Mouse (Mus musculus): ENCODE results near the gene Cltc. TPM values are rescaled to one million over a fixed set of nuclear protein-coding genes. Genes with fewer than 3 reads are reported as not detected.

The Cltc gene
- polyA plus RNA-seq, 1 experiment = 158 TPM

GRCm38 (mm10) chr11:86681423-86681822, 75.9 kb downstream of the Cltc start:
- Histone ChIP-seq H3K4me3 (ENCODE audit: insufficient read depth, low read depth, low read length) (no peak overlapping the region), H3K27ac (ENCODE audit: insufficient read depth, low read depth, low read length) (no peak overlapping the region), H3K4me1 (ENCODE audit: control insufficient read depth, insufficient read depth, low read length) (peaks cover 4% of the 10 kb centered on the region; the same call in 1 of the 2 replicates)
- TF ChIP-seq POLR2A (IDR thresholded peaks at IDR 0.05; ENCODE audit: insufficient read depth, low read depth, low read length) (no peak), CTCF (IDR thresholded peaks at IDR 0.05; ENCODE audit: insufficient read depth, low read depth, low read length) (no peak)
- WGBS = 78% methylated on average over 3 of the region's 3 CpGs

DNA sequence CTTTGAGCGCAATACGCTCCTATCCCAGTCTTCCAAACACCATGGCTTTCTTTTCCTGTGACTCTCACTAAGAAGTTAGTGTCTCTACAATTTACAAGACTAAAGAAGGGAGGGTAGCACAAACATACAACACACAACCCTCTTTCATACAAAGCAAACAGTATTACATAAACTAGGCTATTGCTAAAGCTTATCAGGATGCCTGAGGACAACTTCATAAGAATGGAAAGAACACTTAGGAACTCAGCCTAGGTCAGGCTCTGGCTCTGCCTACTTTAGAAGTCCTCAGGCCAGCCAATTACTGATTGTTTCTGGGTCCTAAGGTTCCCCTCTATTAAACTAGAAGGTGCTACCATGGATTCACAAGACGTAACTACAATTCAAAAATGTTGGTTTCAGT, 76.6 kb downstream of the Cltc start:
- Histone ChIP-seq H3K27ac (ENCODE audit: insufficient read depth, low read depth, low read length) (no peak overlapping the region), H3K4me1 (ENCODE audit: control insufficient read depth, insufficient read depth, low read length) (peaks cover 4% of the 10 kb centered on the region; the same call in 1 of the 2 replicates), H3K4me3 (ENCODE audit: insufficient read depth, low read depth, low read length) (no peak overlapping the region)
- TF ChIP-seq CTCF (IDR thresholded peaks at IDR 0.05; ENCODE audit: insufficient read depth, low read depth, low read length) (no peak), POLR2A (IDR thresholded peaks at IDR 0.05; ENCODE audit: insufficient read depth, low read depth, low read length) (no peak)
- WGBS = 90% methylated on average over 3 of the region's 3 CpGs

DNA sequence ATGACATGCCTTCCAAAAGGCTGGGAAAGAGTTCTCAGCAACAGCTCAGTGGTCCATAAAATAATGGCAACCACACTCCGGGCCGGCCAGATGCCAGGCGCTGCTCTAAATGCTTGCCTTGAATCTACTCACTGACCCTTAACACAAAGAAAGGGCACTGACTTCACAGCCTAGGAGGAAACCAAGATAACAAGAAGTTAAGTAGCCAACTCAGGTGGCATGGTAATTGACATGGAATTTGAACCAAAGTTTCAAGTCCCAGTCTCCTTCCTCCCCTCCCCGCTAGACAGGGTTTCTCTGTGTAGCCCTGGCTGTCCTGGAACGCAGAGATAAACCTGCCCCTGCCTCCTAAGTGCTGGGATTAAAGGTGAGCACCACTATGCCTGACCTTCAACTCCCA, 78.4 kb downstream of the Cltc start:
- Histone ChIP-seq H3K4me3 (ENCODE audit: insufficient read depth, low read depth, low read length) (no peak overlapping the region), H3K27ac (ENCODE audit: insufficient read depth, low read depth, low read length) (no peak overlapping the region), H3K4me1 (ENCODE audit: control insufficient read depth, insufficient read depth, low read length) (peaks cover 2% of the 10 kb centered on the region; the same call in 1 of the 2 replicates)
- TF ChIP-seq POLR2A (IDR thresholded peaks at IDR 0.05; ENCODE audit: insufficient read depth, low read depth, low read length) (no peak), CTCF (IDR thresholded peaks at IDR 0.05; ENCODE audit: insufficient read depth, low read depth, low read length) (no peak)
- 78% methylated on average over 5 of the region's 5 CpGs for WGBS

GRCm38 (mm10) chr11:86675520-86675919, 81.8 kb downstream of the Cltc start:
- WGBS = 91% methylated on average over 4 of the region's 4 CpGs
- H3K4me1 ChIP-seq (ENCODE audit: control insufficient read depth, insufficient read depth, low read length) = no peaks in the 10 kb centered on the region
- TF ChIP-seq POLR2A (IDR thresholded peaks at IDR 0.05; ENCODE audit: insufficient read depth, low read depth, low read length) = no peak
- TF ChIP-seq CTCF (IDR thresholded peaks at IDR 0.05; ENCODE audit: insufficient read depth, low read depth, low read length) = no peak
- H3K4me3 ChIP-seq (ENCODE audit: insufficient read depth, low read depth, low read length) = no peak overlapping the region
- no peak overlapping the region for H3K27ac ChIP-seq (ENCODE audit: insufficient read depth, low read depth, low read length)

GRCm38 (mm10) chr11:86672772-86673171, 84.6 kb downstream of the Cltc start:
- no peak for TF ChIP-seq CTCF (IDR thresholded peaks at IDR 0.05; ENCODE audit: insufficient read depth, low read depth, low read length)
- no peak for TF ChIP-seq POLR2A (IDR thresholded peaks at IDR 0.05; ENCODE audit: insufficient read depth, low read depth, low read length)
- WGBS = 51% methylated on average over 3 of the region's 3 CpGs
- no peak overlapping the region for H3K4me3 ChIP-seq (ENCODE audit: insufficient read depth, low read depth, low read length)
- no peak overlapping the region for H3K27ac ChIP-seq (ENCODE audit: insufficient read depth, low read depth, low read length)
- no peaks in the 10 kb centered on the region for H3K4me1 ChIP-seq (ENCODE audit: control insufficient read depth, insufficient read depth, low read length)

GRCm38 (mm10) chr11:86671041-86671675, 86.2 kb downstream of the Cltc start:
- Histone ChIP-seq H3K27ac (ENCODE audit: insufficient read depth, low read depth, low read length) (no peak overlapping the region), H3K4me1 (ENCODE audit: control insufficient read depth, insufficient read depth, low read length) (no peaks in the 10 kb centered on the region), H3K4me3 (ENCODE audit: insufficient read depth, low read depth, low read length) (no peak overlapping the region)
- 53% methylated on average over 3 of the region's 3 CpGs for WGBS
- TF ChIP-seq CTCF (IDR thresholded peaks at IDR 0.05; ENCODE audit: insufficient read depth, low read depth, low read length) (no peak), POLR2A (IDR thresholded peaks at IDR 0.05; ENCODE audit: insufficient read depth, low read depth, low read length) (no peak)

- Histone ChIP-seq H3K4me3 (ENCODE audit: insufficient read depth, low read depth, low read length) (no peak overlapping the region), H3K4me1 (ENCODE audit: control insufficient read depth, insufficient read depth, low read length) (no peaks in the 10 kb centered on the region), H3K27ac (ENCODE audit: insufficient read depth, low read depth, low read length) (no peak overlapping the region)
- WGBS = 91% methylated on average over 3 of the region's 3 CpGs
- no peak for TF ChIP-seq POLR2A (IDR thresholded peaks at IDR 0.05; ENCODE audit: insufficient read depth, low read depth, low read length)
- no peak for TF ChIP-seq CTCF (IDR thresholded peaks at IDR 0.05; ENCODE audit: insufficient read depth, low read depth, low read length)
Measured at GRCm38 (mm10) chr11:86668169-86668568, 89.2 kb downstream of the Cltc start.

GRCm38 (mm10) chr11:86667553-86667952, 89.8 kb downstream of the Cltc start:
- Histone ChIP-seq H3K4me1 (ENCODE audit: control insufficient read depth, insufficient read depth, low read length) (no peaks in the 10 kb centered on the region), H3K4me3 (ENCODE audit: insufficient read depth, low read depth, low read length) (no peak overlapping the region), H3K27ac (ENCODE audit: insufficient read depth, low read depth, low read length) (no peak overlapping the region)
- WGBS = 88% methylated on average over 2 of the region's 2 CpGs
- TF ChIP-seq CTCF (IDR thresholded peaks at IDR 0.05; ENCODE audit: insufficient read depth, low read depth, low read length) (no peak), POLR2A (IDR thresholded peaks at IDR 0.05; ENCODE audit: insufficient read depth, low read depth, low read length) (no peak)

GRCm38 (mm10) chr11:86664406-86664805, 93.0 kb downstream of the Cltc start:
- Histone ChIP-seq H3K4me3 (ENCODE audit: insufficient read depth, low read depth, low read length) (no peak overlapping the region), H3K27ac (ENCODE audit: insufficient read depth, low read depth, low read length) (no peak overlapping the region), H3K4me1 (ENCODE audit: control insufficient read depth, insufficient read depth, low read length) (no peaks in the 10 kb centered on the region)
- no peak for TF ChIP-seq CTCF (IDR thresholded peaks at IDR 0.05; ENCODE audit: insufficient read depth, low read depth, low read length)
- TF ChIP-seq POLR2A (IDR thresholded peaks at IDR 0.05; ENCODE audit: insufficient read depth, low read depth, low read length) = no peak
- 80% methylated on average over 3 of the region's 3 CpGs for WGBS

All from olfactory bulb, adult 2 months (tissue).